Mouse (Mus musculus) C3H10T1/2 (cell line): ENCODE measurements around the gene Sugct. TPM values are rescaled to one million over a fixed set of nuclear protein-coding genes. Genes with fewer than 3 reads are reported as not detected.

Source experiments
- polyA plus RNA-seq, 2 experiments: library from polyadenylated mRNA; unstranded; fragments of >200 nt; fragmentation: generic; extraction: Trizol; gene quantifications; one replicate each; pipeline ENCODE4 v1.2.1; 2012; ENCODE audit warnings: missing spikeins in 2 of 2

Sugct gene
- 1 to 10 TPM in 1 of 2 experiments, under 1 TPM in 1; 0.18 to 2.9 TPM for polyA plus RNA-seq

DNA sequence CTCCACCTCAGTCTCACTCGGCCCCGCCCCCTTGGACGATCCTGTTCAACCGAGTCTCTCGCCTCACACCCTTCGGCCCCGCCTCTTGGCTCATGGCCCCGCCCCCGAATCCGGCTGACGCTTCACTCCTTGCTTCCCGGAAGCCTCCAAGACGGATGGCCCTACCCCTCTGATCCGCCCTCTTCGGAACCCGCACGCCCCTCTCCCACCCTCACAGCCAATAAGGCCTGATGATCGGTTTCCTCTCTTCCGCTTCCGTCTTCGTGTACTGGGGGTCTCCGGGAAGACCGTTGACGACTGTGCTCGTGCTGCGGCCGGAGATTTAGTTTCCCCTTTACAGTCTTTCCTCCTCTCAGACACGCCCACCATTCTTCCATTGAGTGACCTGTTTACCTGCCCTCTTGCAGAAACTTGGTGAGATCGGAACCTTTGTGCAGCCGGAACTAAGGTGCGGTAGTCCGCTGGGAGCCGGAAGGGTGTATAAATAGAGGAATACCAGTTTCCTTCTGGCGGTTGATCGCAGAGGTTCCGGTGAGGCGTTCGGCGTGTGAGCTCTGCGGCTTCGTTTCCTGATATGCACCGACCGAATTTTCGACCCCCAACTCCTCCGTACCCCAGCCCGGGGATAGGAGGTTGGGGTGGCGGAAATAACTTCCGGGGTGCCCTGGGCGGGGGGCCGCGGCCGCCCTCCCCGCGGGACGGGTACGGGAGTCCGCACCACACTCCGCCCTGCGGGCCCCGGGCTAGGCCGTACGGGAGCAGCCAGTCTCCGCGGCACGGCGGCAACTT, at the start of gene Sugct, which contains the start of gene Mplkip:
Sugct (minus strand) TSS at position 643 of the 789 bp plus-strand sequence.
Mplkip (plus strand) TSS at position 282 of the 789 bp plus-strand sequence.

Other genes starting within 250 kb of the Sugct start
- gene Mplkip, start 361 bp downstream of the Sugct start, polyA plus RNA-seq = 10 to 100 TPM in 1 of 2 experiments, 1 to 10 TPM in 1; 4.3 to 11.3 TPM
- gene Cdk13, start 109.5 kb upstream of the Sugct start, polyA plus RNA-seq = 10 to 100 TPM in 1 of 2 experiments, 1 to 10 TPM in 1; 1.3 to 12.0 TPM
- gene Rala, start 248.7 kb upstream of the Sugct start, polyA plus RNA-seq = 10 to 100 TPM; 11.5 to 26.4 TPM